Mouse (Mus musculus) intestine, postnatal 0 days (tissue): Measurements from ENCODE around the gene Cdc42. TPM values are rescaled to one million over a fixed set of nuclear protein-coding genes. Genes with fewer than 3 reads are reported as not detected.
A peak's percentile ranks its signal among the peaks of the same experiment; 100 is the strongest.

Experiments
- ATAC-seq: fragments of 200-750 bp; cut with Nextera tagmentation; 2 replicates; pipeline ENCODE4 v1.8.0; 2017; ENCODE audit warnings: mild to moderate bottlenecking, moderate TSS enrichment, moderate library complexity
- H3K27ac ChIP-seq: fragments of 300-500 bp; sonication (generic); 2 replicates; pipeline ENCODE4 v1.5.1; 2014; ENCODE audit warnings: mild to moderate bottlenecking, low read depth, low read length, moderate library complexity
- H3K27me3 ChIP-seq: fragments of 300-500 bp; sonication (generic); replicated peaks from 2 replicates; pipeline ENCODE4 v1.6.1; 2014; ENCODE audit warnings: low read length, mixed read lengths; ENCODE audit not compliant: control insufficient read depth, insufficient read depth
- H3K36me3 ChIP-seq: fragments of 300-500 bp; sonication (generic); 2 replicates; pipeline ENCODE4 v1.6.1; 2014; ENCODE audit warnings: mild to moderate bottlenecking, moderate library complexity; ENCODE audit not compliant: control insufficient read depth, insufficient read depth
- H3K4me1 ChIP-seq: fragments of 300-500 bp; sonication (generic); replicated peaks from 2 replicates; pipeline ENCODE4 v1.6.1; 2014; ENCODE audit warnings: antibody characterized with exemption, low read length, mixed read lengths; ENCODE audit not compliant: control insufficient read depth, insufficient read depth
- H3K4me2 ChIP-seq: fragments of 300-500 bp; sonication (generic); replicated peaks from 2 replicates; pipeline ENCODE4 v1.6.1; 2014; ENCODE audit warnings: low read depth, mild to moderate bottlenecking, moderate library complexity
- H3K4me3 ChIP-seq: fragments of 300-500 bp; sonication (generic); 2 replicates; pipeline ENCODE4 v1.5.1; 2014; ENCODE audit warnings: low read depth, low read length
- H3K9ac ChIP-seq: fragments of 300-500 bp; sonication (generic); 2 replicates; pipeline ENCODE4 v1.6.1; 2014; ENCODE audit warnings: mild to moderate bottlenecking, low read depth, low read length
- H3K9me3 ChIP-seq: fragments of 300-500 bp; sonication (generic); 2 replicates; pipeline ENCODE4 v1.6.1; 2016; ENCODE audit warnings: mixed run types; ENCODE audit not compliant: control insufficient read depth
- CTCF ChIP-seq: sonication (generic); IDR thresholded peaks from 2 replicates; pipeline ENCODE4 v1.5.1; 2016; ENCODE audit warnings: low read depth, mild to moderate bottlenecking, control low read depth, antibody characterized with exemption, moderate library complexity
- WGBS: fragments of 180-500 bp; shearing (Covaris S2); extraction: QIAGEN DNeasy Blood & Tissue Kit; methylation state at CpG from one replicate; pipeline ENCODE4 v1.1.7; 2014; 5-methylcytosine and 5-hydroxymethylcytosine counted together
- polyA plus RNA-seq: library from polyadenylated mRNA; unstranded; fragments of >200 nt; fragmentation: Nextera tagmentation; extraction: Ambion mirVana; gene quantifications from 2 replicates; pipeline ENCODE4 v1.2.1, GENCODE M21; 2015

Cdc42 gene
- polyA plus RNA-seq, 1 experiment from 2014 or later, result 471 TPM

GRCm38 (mm10) chr4:137294474-137294873, 63.0 kb downstream of the Cdc42 start:
- H3K9me3 ChIP-seq, result no peaks in the 10 kb centered on the region
- no peaks in the 10 kb centered on the region for H3K36me3 ChIP-seq
- H3K9ac ChIP-seq, result no peak overlapping the region
- TF ChIP-seq CTCF, result no peak
- H3K27ac ChIP-seq, result no peak overlapping the region
- WGBS, result 73% methylated on average over 5 of the region's 5 CpGs
- no peak overlapping the region for H3K4me2 ChIP-seq
- no peak overlapping the region for H3K4me3 ChIP-seq
- no peak for ATAC-seq
- H3K4me1 ChIP-seq, result no peaks in the 10 kb centered on the region
- no peaks in the 10 kb centered on the region for H3K27me3 ChIP-seq

- H3K27ac ChIP-seq, result no peak overlapping the region
- H3K4me3 ChIP-seq, result no peak overlapping the region
- 61% methylated on average over 7 of the region's 7 CpGs for WGBS
- no peaks in the 10 kb centered on the region for H3K9me3 ChIP-seq
- H3K27me3 ChIP-seq, result no peaks in the 10 kb centered on the region
- no peak for ATAC-seq
- TF ChIP-seq CTCF, result no peak
- no peak overlapping the region for H3K4me2 ChIP-seq
- no peak overlapping the region for H3K9ac ChIP-seq
- H3K36me3 ChIP-seq, result no peaks in the 10 kb centered on the region
- H3K4me1 ChIP-seq, result no peaks in the 10 kb centered on the region
These were observed 63.5 kb downstream of the Cdc42 start for GRCm38 (mm10) chr4:137294032-137294431.

GRCm38 (mm10) chr4:137292625-137293024, 64.9 kb downstream of the Cdc42 start:
- Histone ChIP-seq H3K9me3 (no peaks in the 10 kb centered on the region), H3K4me2 (no peak overlapping the region), H3K9ac (no peak overlapping the region), H3K4me1 (no peaks in the 10 kb centered on the region), H3K27ac (no peak overlapping the region), H3K27me3 (no peaks in the 10 kb centered on the region), H3K36me3 (no peaks in the 10 kb centered on the region), H3K4me3 (no peak overlapping the region)
- TF ChIP-seq CTCF, result no peak
- WGBS, result 85% methylated on average over 7 of the region's 7 CpGs
- ATAC-seq, result no peak

GRCm38 (mm10) chr4:137290250-137290649, 67.3 kb downstream of the Cdc42 start:
- no peak for ATAC-seq
- no peak overlapping the region for H3K27ac ChIP-seq
- H3K4me1 ChIP-seq, result no peaks in the 10 kb centered on the region
- no peak for TF ChIP-seq CTCF
- H3K4me2 ChIP-seq, result no peak overlapping the region
- H3K27me3 ChIP-seq, result no peaks in the 10 kb centered on the region
- 88% methylated on average over 3 of the region's 3 CpGs for WGBS
- H3K9me3 ChIP-seq, result no peaks in the 10 kb centered on the region
- no peaks in the 10 kb centered on the region for H3K36me3 ChIP-seq
- H3K4me3 ChIP-seq, result no peak overlapping the region
- H3K9ac ChIP-seq, result no peak overlapping the region

GRCm38 (mm10) chr4:137289701-137290100, 67.8 kb downstream of the Cdc42 start:
- Histone ChIP-seq H3K27me3 (no peaks in the 10 kb centered on the region), H3K9ac (no peak overlapping the region), H3K9me3 (no peaks in the 10 kb centered on the region), H3K4me1 (no peaks in the 10 kb centered on the region), H3K4me2 (no peak overlapping the region), H3K4me3 (no peak overlapping the region), H3K27ac (no peak overlapping the region), H3K36me3 (no peaks in the 10 kb centered on the region)
- TF ChIP-seq CTCF, result no peak
- WGBS, result 88% methylated on average over 6 of the region's 6 CpGs
- no peak for ATAC-seq

GRCm38 (mm10) chr4:137287818-137288217, 69.7 kb downstream of the Cdc42 start:
- no peak overlapping the region for H3K9ac ChIP-seq
- 5% methylated on average over 4 of the region's 4 CpGs for WGBS
- no peak for ATAC-seq

GRCm38 (mm10) chr4:137287206-137287605, 70.3 kb downstream of the Cdc42 start:
- Histone ChIP-seq H3K36me3 (no peaks in the 10 kb centered on the region), H3K4me1 (no peaks in the 10 kb centered on the region), H3K27me3 (no peaks in the 10 kb centered on the region), H3K4me3 (no peak overlapping the region), H3K27ac (no peak overlapping the region), H3K9me3 (no peaks in the 10 kb centered on the region), H3K4me2 (no peak overlapping the region), H3K9ac (no peak overlapping the region)
- TF ChIP-seq CTCF, result no peak
- WGBS, result 72% methylated on average over 13 of the region's 13 CpGs
- ATAC-seq, result no peak

More at GRCm38 (mm10) chr4:137287818-137288217, 69.7 kb downstream of the Cdc42 start:
- Histone ChIP-seq H3K4me2 (no peak overlapping the region), H3K27me3 (no peaks in the 10 kb centered on the region), H3K36me3 (no peaks in the 10 kb centered on the region), H3K27ac (no peak overlapping the region), H3K4me1 (no peaks in the 10 kb centered on the region), H3K4me3 (no peak overlapping the region), H3K9me3 (no peaks in the 10 kb centered on the region)
- TF ChIP-seq CTCF, result peak; percentile 94
